Mouse (Mus musculus) layer of hippocampus, postnatal 10 days (tissue): ENCODE measurements around the gene H2-M9. TPM values are rescaled to one million over a fixed set of nuclear protein-coding genes. Genes with fewer than 3 reads are reported as not detected.

Source experiments
- DNase-seq, 2 experiments: peaks; one replicate each; pipeline ENCODE4 v3.0.0; 2021; ENCODE audit warnings: low spot score in 2 of 2
- long read RNA-seq: library from polyadenylated mRNA; stranded (forward); transcript quantifications from one replicate; pipeline ENCODE4 v2.0.0, GENCODE M21; 2023
- total RNA-seq, 2 experiments: library from RNA; stranded (reverse); gene quantifications; 2 replicates each; pipeline ENCODE4 v1.2.3; 2021

Gene H2-M9
- total RNA-seq = not detected
- long read RNA-seq = 0 reads

GRCm38 (mm10) chr17:36642566-36642965 is at the start of gene H2-M9:
Gene H2-M9 (minus strand): TSS chr17:36642666.
- no peak for DNase-seq

GRCm38 (mm10) chr17:36672119-36672518 is 29.7 kb upstream of the H2-M9 start, which contains the start of gene H2-M1:
Gene H2-M1 (minus strand): TSS chr17:36672219.
- no peak for DNase-seq

Other genes starting within 250 kb of the H2-M9 start
- gene H2-M10.4, start 180.3 kb downstream of the H2-M9 start, total RNA-seq = not detected
- not detected for gene H2-M11, start 95.6 kb downstream of the H2-M9 start, total RNA-seq
- gene H2-M1, start 29.6 kb upstream of the H2-M9 start, total RNA-seq = not detected
- not detected for gene H2-M10.5, start 130.2 kb upstream of the H2-M9 start, total RNA-seq
- not detected for gene H2-M10.6, start 169.5 kb upstream of the H2-M9 start, total RNA-seq
- 10 to 100 TPM; 22.7 to 28.8 TPM for gene Trim26, start 194.5 kb upstream of the H2-M9 start, total RNA-seq
- gene Trim15, start 224.5 kb upstream of the H2-M9 start, total RNA-seq = not detected
- under 1 TPM in 1 of 2 experiments, not detected in 1; 0.16 TPM for gene Trim10, start 226.9 kb upstream of the H2-M9 start, total RNA-seq
- not detected for gene Trim40, start 247.5 kb upstream of the H2-M9 start, total RNA-seq